Mouse (Mus musculus): ENCODE measurements at regions not wholly inside any gene's neighbourhood (a gene's known extent, or its start where the extent isn't known, plus 50 kb on each side); places are given as distances from the start of the nearest gene placed in this dataset.
"Not testable (repeated sequence)": the region's sequence is repeated elsewhere in the genome, so short reads cannot be mapped to it uniquely, and the experiment has no call there.

DNA sequence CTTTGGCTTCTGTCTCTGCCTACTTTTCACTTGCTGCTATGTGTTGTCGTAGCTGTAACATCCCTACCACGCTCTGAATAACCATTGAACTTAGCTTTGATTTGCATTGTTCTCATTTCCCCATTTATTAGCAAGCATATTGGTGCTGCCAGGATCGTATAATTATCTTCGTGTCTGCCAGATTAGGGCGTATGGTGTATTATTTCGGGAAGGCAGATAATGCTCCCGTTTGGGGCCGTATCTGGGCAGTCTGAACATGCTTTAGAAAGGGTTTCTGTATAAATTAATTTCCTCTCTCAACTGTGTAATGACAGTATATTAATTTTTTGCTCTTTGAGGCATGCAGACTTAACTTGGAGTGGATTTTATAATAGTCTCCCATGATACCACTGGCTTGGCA lies 116.5 kb upstream of the Stt3b start:
- DNase-seq: no peak

DNA sequence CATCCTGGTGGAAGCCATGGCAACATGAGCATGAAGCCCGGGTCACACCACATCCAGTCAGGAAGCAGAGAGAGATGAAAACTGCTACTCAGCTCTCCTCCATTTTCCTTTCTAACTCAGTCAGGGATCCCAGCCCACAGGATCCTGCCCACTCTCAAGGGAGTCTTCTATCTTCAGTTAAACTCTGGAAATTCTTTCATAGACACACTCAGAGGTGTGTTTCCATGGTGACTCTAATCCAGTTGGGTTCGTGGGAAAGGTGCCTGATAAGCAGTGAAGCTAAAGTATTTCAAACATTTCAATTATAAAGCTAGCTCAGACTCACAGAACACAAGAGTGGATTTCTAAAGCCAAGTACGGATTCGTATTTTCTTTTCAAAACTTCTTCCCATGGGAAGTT lies 120.0 kb upstream of the Stt3b start:
- no peak for DNase-seq

DNA sequence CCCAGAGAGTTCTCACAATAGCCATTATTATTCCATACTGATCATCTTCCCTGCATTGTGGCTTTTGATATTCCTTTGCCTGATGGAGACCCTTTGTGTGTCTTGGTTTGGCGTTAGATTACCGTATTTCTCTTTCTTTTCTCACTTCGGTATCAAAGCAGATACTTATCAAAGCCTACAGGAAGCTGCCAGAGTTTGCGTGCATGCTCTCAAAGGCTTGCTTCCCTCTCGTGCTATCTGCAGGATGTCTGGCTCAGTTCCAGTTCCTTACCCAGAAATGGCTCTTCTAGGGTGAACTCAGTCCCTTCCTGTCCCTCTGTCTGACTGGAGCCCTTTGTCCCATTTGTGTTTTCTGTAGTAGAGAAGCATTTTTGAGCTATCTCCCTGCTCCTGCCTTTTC lies 124.5 kb upstream of the Stt3b start:
- no peak for DNase-seq

- DNase-seq: no peak
Measured at GRCm38 (mm10) chr9:115436301-115436700, 126.1 kb upstream of the Stt3b start.

- DNase-seq: not testable (repeated sequence)
Measured at GRCm38 (mm10) chr9:115438234-115438633, 128.0 kb upstream of the Stt3b start.

DNA sequence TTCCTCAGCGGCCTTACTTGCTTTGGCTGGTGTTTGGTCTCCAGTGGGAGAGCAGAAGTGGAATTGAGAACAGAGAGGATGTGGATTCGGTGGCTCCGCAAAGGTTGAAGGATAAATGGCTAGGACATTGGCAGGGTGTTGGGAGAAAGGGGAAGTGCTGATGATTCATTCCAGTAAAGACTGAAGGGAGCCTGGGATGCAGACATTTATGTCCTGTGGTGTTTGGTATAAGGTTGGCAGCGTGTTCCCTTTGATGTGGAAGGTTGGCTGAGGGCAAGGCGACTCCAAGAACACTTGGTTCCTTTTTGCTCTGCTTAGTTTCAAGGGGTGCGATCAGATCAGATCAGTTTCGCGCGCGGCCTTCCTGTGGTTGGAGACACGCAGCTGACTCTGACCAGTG lies 136.5 kb upstream of the Stt3b start:
- DNase-seq: no peak

GRCm38 (mm10) chr9:115450741-115451320 lies 140.6 kb upstream of the Stt3b start:
- DNase-seq: no peak

GRCm38 (mm10) chr9:115454771-115455170 lies 144.6 kb upstream of the Stt3b start:
- no peak for DNase-seq

- no peak for DNase-seq
Measured at GRCm38 (mm10) chr9:115456121-115456520, 145.9 kb upstream of the Stt3b start.

- no peak for DNase-seq
Measured at GRCm38 (mm10) chr9:115456638-115457037, 146.4 kb upstream of the Stt3b start.

DNA sequence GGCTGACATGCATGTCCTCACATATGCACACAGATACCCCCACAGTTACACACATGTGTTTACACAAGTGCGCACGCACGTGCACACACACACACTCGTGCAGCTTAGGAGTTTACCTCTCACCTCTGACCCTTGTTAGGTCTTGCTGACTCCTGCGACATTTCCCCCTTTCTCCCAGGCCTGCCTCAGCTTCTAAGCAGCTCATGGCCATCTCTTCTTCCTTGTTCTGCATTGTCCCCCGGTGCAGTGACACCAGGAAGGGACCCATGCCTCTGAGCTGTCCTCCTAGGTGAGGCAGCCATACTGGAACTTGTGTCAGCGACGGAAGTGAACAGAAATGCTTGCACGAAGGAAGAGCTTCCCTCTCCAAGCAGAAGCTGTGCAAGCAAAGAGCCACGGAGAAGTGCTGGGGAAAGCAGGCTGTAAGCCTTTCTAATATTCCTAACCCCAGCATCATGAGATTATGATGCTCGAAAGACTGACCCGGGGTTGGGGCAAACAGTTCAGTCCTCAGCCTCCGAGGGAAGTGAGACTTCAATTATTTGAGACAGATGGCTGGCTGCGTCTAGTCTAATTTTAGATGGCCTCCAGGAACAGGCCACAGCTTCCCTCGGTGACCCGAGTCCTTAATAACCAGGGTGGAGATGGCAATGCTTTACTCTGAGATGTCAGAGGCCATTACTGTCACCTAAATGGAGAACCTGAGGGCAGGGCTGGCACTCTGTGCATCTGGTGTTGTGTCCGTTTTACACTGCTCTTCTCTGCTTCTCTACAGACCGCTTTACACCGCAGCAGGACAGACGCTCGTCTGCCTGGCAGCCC lies 147.9 kb upstream of the Stt3b start:
- no peak for DNase-seq

DNA sequence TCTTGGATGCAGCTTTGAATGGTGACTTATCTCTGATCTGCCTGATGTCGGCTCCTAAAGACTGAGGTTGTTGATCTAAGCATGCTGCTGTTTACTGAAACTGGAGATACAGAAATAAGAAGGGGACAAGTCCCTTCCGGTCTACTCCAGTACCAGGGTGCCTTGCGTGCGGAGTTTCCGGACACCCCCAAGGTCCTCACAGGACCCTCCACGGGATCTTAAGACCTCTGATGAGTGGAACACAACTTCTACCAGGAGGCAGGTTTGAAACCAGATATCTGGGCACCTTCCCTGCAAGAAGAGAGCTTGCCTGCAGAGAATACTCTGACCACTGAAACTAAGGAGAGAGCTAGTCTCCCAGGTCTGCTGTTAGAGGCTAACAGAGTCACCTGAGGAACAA lies 148.9 kb upstream of the Stt3b start:
- DNase-seq: not testable (repeated sequence)

DNA sequence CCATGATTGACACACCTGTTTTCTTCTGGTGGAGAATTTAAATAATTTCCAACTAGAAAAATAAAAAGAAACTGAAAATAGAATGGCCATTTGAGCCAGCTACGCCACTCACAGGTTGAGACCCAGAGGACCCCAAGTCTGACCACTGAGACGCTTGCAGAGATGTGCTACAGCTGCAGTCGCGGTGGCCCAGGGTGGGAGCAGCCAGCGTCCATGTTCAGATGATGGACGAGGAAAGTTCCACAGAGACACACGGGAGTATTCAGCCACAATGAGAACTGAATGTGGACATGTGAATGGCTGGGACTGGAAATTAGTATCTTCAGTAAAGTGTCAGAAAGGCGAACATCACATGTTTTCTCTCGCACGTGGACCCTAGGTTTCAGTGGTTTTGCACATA lies 155.1 kb upstream of the Stt3b start:
- no peak for DNase-seq

DNA sequence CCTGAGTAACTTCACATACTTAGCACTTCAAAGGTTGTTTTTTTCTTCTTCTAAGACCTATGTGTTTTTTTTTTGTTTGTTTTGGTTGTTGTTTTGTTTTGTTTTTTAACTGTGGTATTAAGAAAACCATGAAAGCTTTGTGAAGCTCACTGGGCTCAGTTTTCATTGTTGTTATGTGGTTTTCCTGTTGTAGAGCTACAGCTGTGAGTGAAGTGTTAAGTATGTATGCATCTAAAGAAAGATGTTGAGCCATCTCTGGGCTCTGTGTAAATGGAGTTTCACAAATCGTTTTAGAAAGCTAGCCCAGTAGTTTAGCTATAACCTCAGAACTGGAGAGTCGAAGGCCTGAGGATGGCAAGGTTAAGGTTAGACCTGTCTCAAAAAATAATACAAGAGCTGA lies 158.4 kb upstream of the Stt3b start:
- no peak for DNase-seq

DNA sequence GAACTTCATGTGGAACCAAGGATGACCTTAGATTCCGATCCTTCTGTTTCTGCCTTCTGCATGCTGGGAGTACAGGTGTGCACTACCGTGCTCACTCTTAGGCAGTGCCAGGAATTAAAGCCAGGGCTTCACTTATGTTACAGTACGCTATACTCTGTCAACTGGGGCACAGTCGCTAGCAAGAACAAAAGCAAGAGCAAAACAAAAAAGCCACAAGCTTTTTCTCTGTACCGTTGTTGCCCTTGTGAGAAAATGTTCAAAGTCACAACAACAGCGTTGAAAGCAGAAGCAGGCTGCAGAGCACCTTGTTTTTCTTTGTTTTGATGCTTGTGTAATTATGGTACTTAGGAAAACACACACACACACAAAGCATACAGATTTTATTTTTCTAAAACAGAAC lies 161.4 kb upstream of the Stt3b start:
- DNase-seq: no peak

DNA sequence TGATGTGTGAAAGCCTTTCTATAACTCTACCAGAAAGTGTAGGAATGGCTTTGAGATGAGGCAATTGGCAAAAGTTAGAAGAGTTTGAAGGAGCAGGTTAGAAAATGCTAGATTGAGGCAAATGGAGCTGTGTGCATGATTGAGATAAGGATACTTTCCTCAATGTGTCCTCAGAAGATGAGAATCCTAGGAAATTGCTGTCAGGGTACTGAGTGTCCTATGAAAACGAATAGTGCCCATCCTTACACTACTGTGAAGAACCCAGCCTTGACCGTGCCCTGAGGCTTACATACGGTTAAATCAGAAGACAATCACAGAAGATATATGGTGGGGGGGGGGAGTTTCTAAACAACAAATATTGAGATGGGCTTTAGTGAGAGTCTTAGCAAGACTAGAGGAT lies 162.8 kb upstream of the Stt3b start:
- no peak for DNase-seq

- DNase-seq: no peak
Measured at GRCm38 (mm10) chr9:115473847-115474246, 163.6 kb upstream of the Stt3b start.

DNA sequence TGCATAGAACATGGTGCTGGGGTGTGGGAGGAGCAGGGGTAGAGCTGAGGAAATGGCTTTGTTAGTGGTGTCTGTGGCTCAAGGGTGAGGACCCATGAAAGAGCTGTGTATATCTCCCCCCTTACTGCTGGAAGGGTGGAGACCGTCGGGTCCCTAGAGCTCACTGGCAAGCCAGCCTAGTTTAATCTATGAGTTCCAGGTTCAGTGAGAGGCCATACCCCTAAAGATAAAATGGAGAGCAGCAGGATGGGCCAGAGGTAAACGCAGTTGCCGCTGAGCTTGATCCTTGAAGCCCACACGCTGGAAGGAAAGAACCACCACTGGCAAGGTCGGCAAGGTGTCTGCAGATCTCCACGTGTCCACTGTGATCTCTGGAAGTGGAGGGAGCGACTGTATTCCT lies 164.1 kb upstream of the Stt3b start:
- no peak for DNase-seq

- no peak for DNase-seq
Measured at GRCm38 (mm10) chr9:115476205-115476604, 166.0 kb upstream of the Stt3b start.

GRCm38 (mm10) chr9:115477556-115478220 lies 167.5 kb upstream of the Stt3b start:
- DNase-seq: no peak

- DNase-seq: no peak
Measured at GRCm38 (mm10) chr9:115478946-115479345, 168.7 kb upstream of the Stt3b start.

GRCm38 (mm10) chr9:115481176-115481575 lies 171.0 kb upstream of the Stt3b start:
- DNase-seq: no peak

DNA sequence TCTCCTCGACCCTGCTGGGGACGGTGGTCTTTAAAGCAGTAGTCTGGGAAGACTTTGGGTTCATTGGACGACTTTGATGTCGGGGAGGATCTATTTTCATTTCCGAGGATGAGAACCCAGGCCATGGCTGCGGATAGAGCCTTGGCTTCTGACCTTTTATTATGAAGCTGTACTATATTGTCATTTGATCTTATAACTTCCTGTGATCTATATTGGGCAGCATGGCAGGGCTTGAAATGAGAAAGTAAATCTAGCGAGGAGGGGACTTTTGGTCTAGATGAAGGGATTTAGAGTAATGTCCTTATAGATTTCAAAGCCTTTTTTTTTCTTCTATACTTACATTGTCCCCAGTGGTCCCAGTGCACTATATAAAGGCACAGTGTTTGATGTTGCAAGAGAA lies 172.8 kb upstream of the Stt3b start:
- no peak for DNase-seq

DNA sequence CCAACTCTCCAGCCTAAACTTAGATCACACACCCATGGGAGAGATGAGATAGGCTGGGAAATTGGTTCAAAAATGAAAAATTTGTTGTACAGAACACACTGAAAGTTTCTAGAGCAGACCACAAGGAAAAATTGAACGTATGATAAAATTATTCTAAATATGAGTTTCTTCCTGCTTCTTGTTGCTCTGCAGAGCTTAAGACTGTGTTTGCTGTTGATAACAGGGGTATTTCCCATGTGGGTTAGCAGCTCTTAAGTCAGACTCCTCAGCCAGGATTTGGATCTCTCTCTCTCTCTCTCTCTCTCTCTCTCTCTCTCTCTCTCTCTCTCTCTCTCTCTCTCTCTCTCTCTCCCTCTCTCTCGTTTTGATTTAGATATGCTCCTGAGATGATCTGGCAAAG lies 173.5 kb upstream of the Stt3b start:
- no peak for DNase-seq

All from cerebellum, adult 8-10 months (tissue).